In the genomic region with DNA sequence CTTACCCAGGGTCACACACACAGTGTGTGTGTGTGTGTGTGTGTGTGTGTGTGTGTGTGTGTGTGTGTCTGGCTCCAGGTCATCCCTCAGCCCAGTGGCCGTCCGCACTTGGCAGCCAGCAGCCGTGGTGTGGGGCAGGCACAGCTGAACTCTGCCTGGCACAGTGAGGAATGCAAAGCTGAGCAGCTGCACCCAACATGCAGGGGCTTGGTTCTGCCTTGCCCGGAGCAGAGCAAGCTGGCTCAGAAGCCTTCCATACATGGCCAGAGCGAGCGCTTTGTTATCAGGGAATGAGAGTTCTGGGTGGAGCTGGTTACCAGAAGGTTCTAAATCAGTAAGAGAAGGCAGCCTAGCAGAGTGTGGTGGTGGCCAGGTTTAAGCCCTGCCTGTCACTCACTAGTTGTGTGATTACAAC, we compare ENCODE assay signal across 8 mouse cellular contexts. TPM values are rescaled to one million over a fixed set of nuclear protein-coding genes. Genes with fewer than 3 reads are reported as not detected.
A peak's percentile ranks its signal among the peaks of the same experiment; 100 is the strongest.
DNase-seq lines count a peak whose midpoint lies in the region; ATAC-seq lines count a peak whose summit lies in the region.

No protein-coding gene starts in this region.

- peaks cover 35% of the 10 kb centered on the region for H3K36me3 ChIP-seq in neural tube, embryonic 13.5 days
- H3K36me3 ChIP-seq in embryonic facial prominence, embryonic 14.5 days (ENCODE audit: control insufficient read depth, insufficient read depth, low read length): peaks cover 39% of the 10 kb centered on the region

- H3K27me3 ChIP-seq in neural tube, embryonic 13.5 days: no peaks in the 10 kb centered on the region
- H3K27me3 ChIP-seq in embryonic facial prominence, embryonic 14.5 days (replicated peaks; ENCODE audit: control insufficient read depth, insufficient read depth, low read length): no peaks in the 10 kb centered on the region

- H3K27ac ChIP-seq in neural tube, embryonic 13.5 days (replicated peaks): peak overlapping the region; percentile 33
- peak overlapping the region; percentile 75 for H3K27ac ChIP-seq in embryonic facial prominence, embryonic 14.5 days (replicated peaks; ENCODE audit: low read depth, low read length)

- ATAC-seq in neural tube, embryonic 13.5 days (ENCODE audit: low read depth): no peak
- ATAC-seq in embryonic facial prominence, embryonic 14.5 days (ENCODE audit: low read depth): peak; percentile 91
- ATAC-seq in megakaryocyte-erythroid progenitor cell, adult 5-6 weeks (replicated peaks; ENCODE audit: low FRiP score, low TSS enrichment, poor library complexity, severe bottlenecking): peak; percentile 68
- no peak for ATAC-seq in cerebellum, adult (ENCODE audit: insufficient number of reproducible peaks, low FRiP score, low TSS enrichment)

- no peaks in the 10 kb centered on the region for H3K9me3 ChIP-seq in neural tube, embryonic 13.5 days
- no peaks in the 10 kb centered on the region for H3K9me3 ChIP-seq in embryonic facial prominence, embryonic 14.5 days (ENCODE audit: control insufficient read depth, low read length)

- WGBS in neural tube, embryonic 13.5 days: 44% methylated on average over 6 of the region's 6 CpGs
- WGBS in embryonic facial prominence, embryonic 14.5 days: 36% methylated on average over 6 of the region's 6 CpGs

- DNase-seq in neural tube, embryonic 10.5 days (ENCODE audit: extremely low spot score, low spot score): no peak
- DNase-seq in embryonic facial prominence, embryonic 14.5 days (ENCODE audit: low spot score): peak; percentile 82
- DNase-seq in heart, postnatal 25 days (ENCODE audit: low spot score): peak; percentile 65
- DNase-seq in layer of hippocampus, postnatal 14 days (ENCODE audit: low spot score in 2 of 2): peak; percentile 53 to 59
- DNase-seq in thymus, postnatal 14 days: no peak

- H3K9ac ChIP-seq in neural tube, embryonic 13.5 days: 0 out of 2 replicates have a peak overlapping the region, but pooled peaks have one; percentile 26
- no peak overlapping the region for H3K9ac ChIP-seq in embryonic facial prominence, embryonic 14.5 days (ENCODE audit: low read depth, low read length)

- no peak overlapping the region for H3K4me2 ChIP-seq in neural tube, embryonic 13.5 days
- peak overlapping the region; percentile 6 for H3K4me2 ChIP-seq in embryonic facial prominence, embryonic 14.5 days (ENCODE audit: low read depth, low read length)

- 0 out of 2 replicates have a peak, but pooled peaks cover 16% of the 10 kb centered on the region for H3K4me1 ChIP-seq in neural tube, embryonic 13.5 days (replicated peaks)
- H3K4me1 ChIP-seq in embryonic facial prominence, embryonic 14.5 days (ENCODE audit: control insufficient read depth, insufficient read depth, low read length): peaks cover 15% of the 10 kb centered on the region

- intact Hi-C loops in heart, postnatal 25 days (cut with DNase I): no loop called here

- no peak overlapping the region for H3K4me3 ChIP-seq in neural tube, embryonic 13.5 days
- H3K4me3 ChIP-seq in embryonic facial prominence, embryonic 14.5 days (ENCODE audit: low read depth, low read length): no peak overlapping the region

RNA-seq across cellular contexts. Expression of a gene that starts 11.1 kb away (rescaled TPM):
- polyA plus RNA-seq in neural tube, embryonic 13.5 days (2015; fragmentation: Nextera tagmentation; extraction: Ambion mirVana): 10.4 and 11.2 TPM in 2 replicates
- polyA plus RNA-seq in embryonic facial prominence, embryonic 14.5 days (2014; fragmentation: Nextera tagmentation; extraction: Ambion mirVana): 10.5 and 10.8 TPM in 2 replicates
- 10 to 100 TPM; 51.9 to 57.7 TPM for total RNA-seq in heart, postnatal 25 days (2021)
- total RNA-seq in layer of hippocampus, postnatal 14 days (2021): 10 to 100 TPM; 36.5 to 39.3 TPM
- 1.5 and 6.4 TPM in 2 replicates for total RNA-seq in megakaryocyte-erythroid progenitor cell, adult 5-6 weeks (2014; fragmentation: Nextera tagmentation)
- 0.57 and 2.5 TPM in 2 replicates for total RNA-seq in megakaryocyte-erythroid progenitor cell, adult 5-6 weeks (2017)

RNA-seq across cellular contexts. Expression of a gene that starts 22.6 kb away (rescaled TPM):
- polyA plus RNA-seq in neural tube, embryonic 13.5 days (2015; fragmentation: Nextera tagmentation; extraction: Ambion mirVana): 185 and 196 TPM in 2 replicates
- 197 and 220 TPM in 2 replicates for polyA plus RNA-seq in embryonic facial prominence, embryonic 14.5 days (2014; fragmentation: Nextera tagmentation; extraction: Ambion mirVana)
- 10 to 100 TPM; 68.9 to 71.5 TPM for total RNA-seq in heart, postnatal 25 days (2021)
- 10 to 100 TPM; 82.2 to 83.1 TPM for total RNA-seq in layer of hippocampus, postnatal 14 days (2021)
- 218 and 242 TPM in 2 replicates for total RNA-seq in megakaryocyte-erythroid progenitor cell, adult 5-6 weeks (2014; fragmentation: Nextera tagmentation)
- 216 and 264 TPM in 2 replicates for total RNA-seq in megakaryocyte-erythroid progenitor cell, adult 5-6 weeks (2017)

RNA-seq across cellular contexts. Expression of a gene that starts 34.9 kb away (rescaled TPM):
- polyA plus RNA-seq in neural tube, embryonic 13.5 days (2015; fragmentation: Nextera tagmentation; extraction: Ambion mirVana): 46.5 and 52.9 TPM in 2 replicates
- polyA plus RNA-seq in embryonic facial prominence, embryonic 14.5 days (2014; fragmentation: Nextera tagmentation; extraction: Ambion mirVana): 42.6 and 43.6 TPM in 2 replicates
- 1 to 10 TPM; 7.4 to 7.5 TPM for total RNA-seq in heart, postnatal 25 days (2021)
- total RNA-seq in layer of hippocampus, postnatal 14 days (2021): 10 to 100 TPM; 18.9 to 19.0 TPM
- total RNA-seq in megakaryocyte-erythroid progenitor cell, adult 5-6 weeks (2014; fragmentation: Nextera tagmentation): 24.4 and 44.2 TPM in 2 replicates
- total RNA-seq in megakaryocyte-erythroid progenitor cell, adult 5-6 weeks (2017): 15.0 and 15.2 TPM in 2 replicates

RNA-seq across cellular contexts. Expression of a gene that starts 43.2 kb away (rescaled TPM):
- 259 and 278 TPM in 2 replicates for polyA plus RNA-seq in neural tube, embryonic 13.5 days (2015; fragmentation: Nextera tagmentation; extraction: Ambion mirVana)
- 305 TPM in 2 replicates for polyA plus RNA-seq in embryonic facial prominence, embryonic 14.5 days (2014; fragmentation: Nextera tagmentation; extraction: Ambion mirVana)
- 100 to 1,000 TPM; 132 TPM for total RNA-seq in heart, postnatal 25 days (2021)
- 100 to 1,000 TPM; 114 to 125 TPM for total RNA-seq in layer of hippocampus, postnatal 14 days (2021)
- total RNA-seq in megakaryocyte-erythroid progenitor cell, adult 5-6 weeks (2014; fragmentation: Nextera tagmentation): 177 and 201 TPM in 2 replicates
- 96.2 and 109 TPM in 2 replicates for total RNA-seq in megakaryocyte-erythroid progenitor cell, adult 5-6 weeks (2017)

RNA-seq across cellular contexts. Expression of a gene that starts 43.4 kb away (rescaled TPM):
- polyA plus RNA-seq in neural tube, embryonic 13.5 days (2015; fragmentation: Nextera tagmentation; extraction: Ambion mirVana): 12.4 and 13.1 TPM in 2 replicates
- polyA plus RNA-seq in embryonic facial prominence, embryonic 14.5 days (2014; fragmentation: Nextera tagmentation; extraction: Ambion mirVana): 8.5 and 12.2 TPM in 2 replicates
- 1 to 10 TPM; 1.6 to 1.7 TPM for total RNA-seq in heart, postnatal 25 days (2021)
- total RNA-seq in layer of hippocampus, postnatal 14 days (2021): 10 to 100 TPM; 12.4 to 13.5 TPM
- total RNA-seq in megakaryocyte-erythroid progenitor cell, adult 5-6 weeks (2014; fragmentation: Nextera tagmentation): not detected in 2 replicates
- not detected in 2 replicates for total RNA-seq in megakaryocyte-erythroid progenitor cell, adult 5-6 weeks (2017)

Comparison
In these comparisons a context has a peak if more than half of its experiments do, and no peak if none do; other contexts are left out.
1. ATAC-seq: peak in embryonic facial prominence, embryonic 14.5 days (single experiment) and megakaryocyte-erythroid progenitor cell, adult 5-6 weeks (single experiment); none in neural tube, embryonic 13.5 days (single experiment) and cerebellum, adult (single experiment).
2. DNase-seq: peak in embryonic facial prominence, embryonic 14.5 days (single experiment), heart, postnatal 25 days (single experiment) and layer of hippocampus, postnatal 14 days (2 of 2); none in neural tube, embryonic 10.5 days (single experiment) and thymus, postnatal 14 days (single experiment).
3. RNA of a gene that starts 11.1 kb away (total RNA-seq): 51.9 to 57.7 TPM in heart, postnatal 25 days and 36.5 to 39.3 TPM in layer of hippocampus, postnatal 14 days; 0.57 to 6.4 TPM in megakaryocyte-erythroid progenitor cell, adult 5-6 weeks; every median in the first group is over 4 times any median in the second.